Mouse (Mus musculus): ENCODE results near the gene Abca9. TPM values are rescaled to one million over a fixed set of nuclear protein-coding genes. Genes with fewer than 3 reads are reported as not detected.

Abca9 gene
- total RNA-seq (2014; fragmentation: Nextera tagmentation) (not detected in 2 replicates), total RNA-seq (2017) (0.19 TPM in 1 of 2 replicates, not detected in the other)

DNA sequence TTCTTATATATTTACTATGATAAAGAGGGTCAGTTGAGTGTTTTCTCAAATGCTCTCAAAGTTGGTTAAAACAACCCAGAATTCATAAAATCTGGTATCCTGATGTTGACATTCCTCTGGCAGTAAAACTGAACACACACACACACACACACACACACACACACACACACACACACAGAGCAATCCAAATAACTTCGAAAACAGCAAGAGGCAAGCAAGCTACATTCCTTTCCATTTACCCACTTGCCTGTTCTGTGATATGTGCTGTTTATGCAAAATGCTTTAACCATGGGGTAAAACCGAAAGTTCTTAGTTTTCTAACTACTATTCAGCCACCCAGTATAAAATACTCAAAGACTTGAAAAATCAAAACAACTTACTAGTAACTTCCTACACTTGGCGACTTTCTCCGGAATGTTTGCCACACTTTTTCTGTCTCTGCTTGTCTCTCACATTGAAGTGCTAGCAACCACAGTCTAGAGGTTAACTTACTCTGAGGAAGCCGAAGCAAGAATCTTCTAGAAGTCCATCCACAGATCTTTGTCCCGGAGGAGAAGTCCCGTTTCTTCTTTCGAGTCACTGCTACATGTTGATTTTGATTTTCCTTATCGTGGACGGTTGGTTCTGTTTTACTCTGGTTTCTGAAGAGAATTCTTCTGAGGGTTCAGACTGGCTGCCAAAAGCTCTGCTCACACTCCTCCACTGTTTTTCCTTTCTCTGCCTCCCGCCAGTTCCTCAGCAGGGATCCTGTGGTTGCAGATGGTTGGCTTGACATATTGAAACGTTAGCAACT lies at the start of gene Abca9:
Abca9 (minus strand) TSS at position 738 of the 793 bp plus-strand sequence.
- no peak for ATAC-seq (replicated peaks; ENCODE audit: low FRiP score, low TSS enrichment, poor library complexity, severe bottlenecking)

DNA sequence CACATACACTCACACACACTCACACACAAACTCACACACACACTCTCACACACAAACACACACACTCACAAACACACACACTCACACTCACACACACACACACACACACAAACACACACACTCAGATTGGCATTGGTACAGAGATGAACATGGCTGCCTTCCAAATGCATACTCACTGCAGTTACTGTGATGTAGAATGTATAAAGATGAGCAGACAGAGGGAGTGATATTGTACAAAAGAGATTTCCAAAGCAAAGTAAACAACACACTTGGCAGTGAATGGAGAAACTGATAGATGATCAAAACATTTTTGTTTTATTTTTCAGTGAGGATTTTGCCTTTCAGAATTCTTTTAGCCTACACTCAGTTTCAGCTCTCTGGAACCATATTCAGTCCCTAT lies 49.1 kb upstream of the Abca9 start:
- ATAC-seq (replicated peaks; ENCODE audit: low FRiP score, low TSS enrichment, poor library complexity, severe bottlenecking), result no peak

DNA sequence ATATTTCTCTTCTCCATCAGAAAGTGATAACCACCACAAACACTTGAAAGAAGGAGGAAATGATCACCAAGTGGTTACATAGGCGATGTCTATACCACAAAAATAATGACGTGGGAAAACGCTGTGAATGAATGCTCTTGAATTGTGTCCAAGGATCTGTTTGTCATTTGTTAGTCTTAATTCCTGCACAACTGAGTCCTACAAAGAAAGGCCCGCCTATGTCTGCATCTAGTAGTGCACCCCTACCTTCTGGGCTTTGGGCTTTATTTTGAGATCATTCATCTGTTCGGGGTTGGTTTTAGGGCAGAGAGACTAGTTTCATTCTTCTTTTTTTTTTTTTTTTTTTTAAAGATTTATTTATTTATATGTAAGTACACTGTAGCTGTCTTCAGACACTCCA lies 35.9 kb upstream of the Abca9 start:
- ATAC-seq (replicated peaks; ENCODE audit: low FRiP score, low TSS enrichment, poor library complexity, severe bottlenecking), result no peak

DNA sequence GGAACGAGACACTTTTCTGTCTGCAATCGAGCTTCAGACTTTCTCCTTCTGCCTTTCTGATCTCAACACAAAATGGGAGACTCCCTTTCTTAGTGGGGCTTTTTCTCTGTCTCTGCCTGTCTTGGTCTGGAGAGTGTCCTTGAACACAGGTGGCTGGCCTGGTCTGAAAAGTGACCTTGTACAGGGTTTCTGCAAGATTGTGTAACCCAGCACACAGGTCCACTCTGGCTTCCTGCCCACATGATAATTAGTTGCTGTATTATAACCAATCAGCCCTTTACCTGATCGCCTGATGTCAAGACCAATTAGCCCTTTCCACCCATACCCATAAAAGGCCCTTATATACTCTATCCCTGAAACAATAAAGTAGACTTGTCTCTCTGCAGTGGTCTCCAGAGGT lies 30.9 kb upstream of the Abca9 start:
- ATAC-seq (replicated peaks; ENCODE audit: low FRiP score, low TSS enrichment, poor library complexity, severe bottlenecking), result no peak

DNA sequence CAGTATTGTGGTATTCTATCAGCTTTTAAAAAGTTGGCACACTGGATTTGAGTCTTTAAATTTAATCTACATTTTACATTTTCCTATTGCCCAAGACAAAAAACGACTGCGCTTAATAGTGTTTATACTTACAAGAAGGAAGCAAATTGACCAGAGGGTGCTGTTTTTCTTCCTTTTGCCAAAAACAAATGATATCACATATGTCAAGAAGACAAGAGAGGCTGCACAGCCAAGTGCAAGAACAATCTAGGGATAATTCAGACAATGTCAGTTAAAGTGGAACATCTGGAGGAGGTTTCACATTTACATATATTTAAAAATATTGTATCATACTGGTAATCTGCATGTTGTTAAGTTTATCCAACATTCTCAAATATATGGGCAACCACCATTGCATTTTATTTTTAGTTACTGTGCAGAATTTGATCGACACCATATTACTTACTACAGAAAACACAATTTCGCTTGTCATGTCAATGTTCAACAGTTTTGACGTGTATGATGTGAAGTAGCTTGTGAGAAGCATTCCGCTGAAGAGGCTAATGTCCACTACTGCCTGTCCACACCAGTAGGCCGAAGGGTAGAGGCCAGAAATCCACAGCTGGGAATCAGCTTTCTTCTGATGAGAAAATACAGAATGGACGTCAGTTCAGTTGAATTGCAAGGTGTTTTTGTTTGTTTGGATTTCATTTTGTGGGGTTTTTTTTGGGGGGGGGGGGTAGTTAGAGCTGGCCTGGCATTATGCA lies 28.7 kb upstream of the Abca9 start:
- ATAC-seq (replicated peaks; ENCODE audit: low FRiP score, low TSS enrichment, poor library complexity, severe bottlenecking), result no peak

DNA sequence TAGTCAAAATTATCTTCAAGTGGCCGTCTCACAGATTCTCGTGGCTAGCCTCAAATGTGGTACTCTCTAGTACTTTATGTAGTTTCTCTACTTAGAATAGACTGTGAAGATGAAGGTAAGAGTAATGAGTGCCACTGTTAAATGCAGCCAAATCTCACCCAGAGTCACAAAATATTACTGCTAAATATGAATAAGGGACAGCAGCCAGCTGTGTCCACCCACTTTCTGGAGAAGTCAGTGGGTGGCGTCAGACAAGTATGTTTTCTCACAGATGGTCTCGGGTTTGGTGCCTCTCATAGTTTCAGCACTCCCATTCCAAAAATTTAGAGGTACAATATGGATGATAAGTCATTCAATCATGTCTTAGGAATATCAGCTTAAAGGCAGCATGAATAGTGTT lies 27.3 kb upstream of the Abca9 start:
- ATAC-seq (replicated peaks; ENCODE audit: low FRiP score, low TSS enrichment, poor library complexity, severe bottlenecking), result no peak

DNA sequence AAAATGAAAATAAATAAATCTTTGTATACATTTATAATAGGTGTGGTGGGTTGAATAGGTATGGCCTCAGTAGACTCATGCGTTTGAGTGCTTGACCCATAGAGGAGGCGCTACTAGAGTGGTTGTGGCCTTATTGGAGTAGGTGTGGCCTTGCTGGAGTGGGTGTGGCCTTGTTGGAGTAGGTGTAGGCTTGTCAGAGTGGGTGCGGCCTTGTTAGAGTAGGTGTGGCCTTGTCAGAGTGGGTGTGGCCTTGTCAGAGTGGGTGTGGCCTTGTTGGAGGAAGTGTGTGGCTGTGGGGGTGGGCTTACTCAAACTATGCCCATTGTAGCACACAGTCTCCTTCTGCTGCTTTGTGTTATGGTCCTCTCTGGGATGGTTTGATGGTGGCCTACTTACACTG lies 3.2 kb upstream of the Abca9 start:
- ATAC-seq (replicated peaks; ENCODE audit: low FRiP score, low TSS enrichment, poor library complexity, severe bottlenecking), result no peak

DNA sequence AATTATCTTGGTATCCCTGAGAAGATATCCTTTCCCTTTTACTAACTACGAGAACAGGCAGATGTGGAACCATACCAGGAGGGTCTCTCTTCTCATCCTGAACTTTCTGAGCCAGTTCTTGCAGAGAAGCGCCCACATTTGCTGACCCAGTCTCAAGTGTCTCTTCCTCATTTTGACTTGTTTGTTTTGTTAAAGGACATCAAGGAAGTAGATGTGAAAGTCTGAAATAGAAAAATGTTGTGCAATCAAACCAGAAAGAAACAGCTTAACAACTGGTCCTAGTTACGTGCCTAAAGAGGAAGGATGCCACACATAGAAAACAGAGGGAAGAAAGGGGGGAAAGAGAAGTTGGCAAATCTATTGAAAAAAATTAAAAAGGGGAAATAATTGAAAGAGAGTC lies 2.2 kb downstream of the Abca9 start:
- no peak for ATAC-seq (replicated peaks; ENCODE audit: low FRiP score, low TSS enrichment, poor library complexity, severe bottlenecking)

DNA sequence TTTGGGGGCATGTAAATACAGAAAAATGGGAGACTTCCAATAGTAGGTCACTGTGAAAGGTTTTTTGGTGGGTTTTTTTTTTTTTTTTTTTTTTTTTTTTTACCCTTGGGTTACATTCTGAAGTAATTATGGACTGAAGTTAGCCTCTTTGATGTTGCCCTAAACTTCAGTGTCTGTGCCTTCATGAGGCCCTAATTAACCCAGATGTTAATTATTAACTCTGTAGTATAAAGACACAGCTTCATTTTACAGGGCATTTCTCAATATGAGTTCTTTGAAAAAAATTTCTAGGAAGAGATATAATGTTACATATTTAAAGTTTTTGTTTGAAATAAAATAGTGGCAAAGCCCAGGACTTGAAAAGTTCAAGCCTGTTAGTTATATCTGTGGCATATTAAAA lies 2.6 kb downstream of the Abca9 start:
- no peak for ATAC-seq (replicated peaks; ENCODE audit: low FRiP score, low TSS enrichment, poor library complexity, severe bottlenecking)

DNA sequence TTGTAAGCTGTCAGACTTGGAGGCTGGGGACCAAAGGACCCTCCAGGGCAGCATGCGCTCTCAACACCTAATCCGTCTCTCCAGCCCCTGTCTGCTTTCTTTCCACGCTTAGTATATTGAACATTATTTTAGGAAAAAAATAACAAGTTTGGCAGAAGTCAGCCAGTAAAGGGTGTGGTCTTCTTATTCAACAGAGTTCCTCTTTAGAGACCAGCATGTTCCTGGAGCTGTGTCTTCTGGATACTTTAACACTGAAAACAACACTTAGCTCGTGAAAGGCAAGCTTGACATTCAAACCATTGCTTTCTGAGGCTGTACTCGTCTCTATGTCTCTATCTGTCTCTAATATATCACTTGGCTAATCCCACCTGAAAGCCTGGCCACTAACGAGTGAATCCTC lies 10.9 kb downstream of the Abca9 start:
- no peak for ATAC-seq (replicated peaks; ENCODE audit: low FRiP score, low TSS enrichment, poor library complexity, severe bottlenecking)

DNA sequence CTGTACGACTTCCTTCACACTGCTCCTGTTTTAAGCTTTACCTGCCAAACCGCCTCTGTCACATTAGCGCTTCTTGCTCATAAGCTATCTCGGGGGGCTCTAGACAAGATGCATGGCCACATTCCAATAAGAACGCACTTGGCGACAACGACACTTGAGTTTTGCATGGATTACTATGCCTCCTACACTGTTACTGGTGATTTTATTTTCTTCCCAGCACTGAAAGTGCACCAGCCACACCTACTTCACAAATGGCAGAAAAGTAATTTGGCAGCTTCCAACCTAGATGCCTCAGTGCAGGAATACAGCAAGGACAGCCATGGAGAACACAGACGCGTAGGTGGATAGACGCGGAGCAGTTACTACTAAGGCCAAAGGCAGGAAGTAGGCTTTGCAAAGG lies 12.0 kb downstream of the Abca9 start:
- ATAC-seq (replicated peaks; ENCODE audit: low FRiP score, low TSS enrichment, poor library complexity, severe bottlenecking), result no peak

DNA sequence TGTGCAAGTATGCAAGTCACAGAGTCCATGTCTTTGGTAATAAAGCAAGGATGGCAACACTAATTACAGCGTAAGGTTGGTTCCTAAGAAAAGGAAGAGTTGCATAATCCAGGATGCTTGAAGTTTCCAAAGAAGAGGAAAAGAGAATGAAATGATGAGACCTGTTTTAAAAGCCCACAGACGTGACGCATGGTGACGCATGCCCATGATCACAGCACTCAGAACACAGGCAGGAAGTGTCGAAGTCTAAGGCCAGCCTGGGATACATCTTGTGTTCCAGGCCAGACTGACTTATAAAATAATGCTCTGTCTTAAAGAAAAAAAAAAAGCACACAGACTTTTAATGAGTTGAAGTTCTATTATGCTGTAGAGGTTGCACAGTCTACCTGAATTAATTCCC lies 20.4 kb downstream of the Abca9 start:
- no peak for ATAC-seq (replicated peaks; ENCODE audit: low FRiP score, low TSS enrichment, poor library complexity, severe bottlenecking)

DNA sequence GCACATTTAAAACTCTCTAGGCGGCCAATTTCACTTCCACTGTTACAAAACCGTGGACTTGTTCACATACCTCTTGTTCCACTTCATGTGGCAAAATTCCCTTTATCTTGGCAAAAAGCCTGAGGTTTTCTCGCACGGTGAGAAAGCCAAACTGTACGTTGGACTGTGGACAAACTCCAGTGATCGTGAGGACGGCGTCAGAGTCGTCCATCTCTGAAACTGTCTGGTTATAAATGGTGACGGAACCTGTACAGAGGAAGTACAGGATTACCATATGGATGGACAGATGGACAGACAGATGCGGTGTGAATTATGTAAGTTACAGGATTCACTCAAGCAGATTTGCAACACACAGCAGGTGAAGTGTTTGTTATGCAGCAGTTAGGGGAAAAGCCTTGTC lies 22.6 kb downstream of the Abca9 start:
- no peak for ATAC-seq (replicated peaks; ENCODE audit: low FRiP score, low TSS enrichment, poor library complexity, severe bottlenecking)

DNA sequence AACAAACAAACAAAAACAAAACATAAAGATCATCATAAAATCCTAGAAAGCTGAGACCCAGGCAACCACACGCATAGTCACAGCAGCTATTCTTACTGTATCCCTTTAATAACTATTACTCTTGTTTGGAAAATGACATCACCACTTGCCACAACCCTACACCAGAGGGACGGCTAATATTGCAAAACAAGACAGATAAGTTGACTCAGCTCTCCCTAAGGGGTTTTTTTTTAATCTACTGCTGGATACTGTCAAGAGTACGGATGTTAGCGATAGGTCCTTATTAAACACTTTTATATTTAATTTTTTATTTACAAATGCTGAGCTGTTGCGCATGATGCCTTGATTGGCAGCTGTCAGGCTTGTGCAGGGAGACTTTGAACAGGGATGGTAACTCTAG lies 37.2 kb downstream of the Abca9 start:
- no peak for ATAC-seq (replicated peaks; ENCODE audit: low FRiP score, low TSS enrichment, poor library complexity, severe bottlenecking)

DNA sequence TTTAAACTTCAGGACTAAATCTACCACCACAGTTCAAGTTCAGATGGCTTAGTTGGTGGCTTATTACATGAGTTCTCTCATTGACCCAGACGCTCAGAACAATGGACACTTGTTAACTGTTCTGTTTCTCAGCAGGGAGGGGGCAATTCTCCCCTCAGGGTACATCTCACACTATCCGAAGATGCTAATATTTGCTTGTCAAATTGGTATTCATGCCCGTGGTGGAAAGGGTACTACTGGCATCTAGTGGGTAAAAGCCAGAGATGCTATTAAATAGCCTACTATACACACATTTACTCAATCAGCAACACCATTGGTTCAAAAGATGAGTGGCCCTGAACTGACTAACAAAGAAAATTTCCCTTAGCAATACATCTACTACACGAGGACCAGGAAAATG lies 56.9 kb downstream of the Abca9 start:
- no peak for ATAC-seq (replicated peaks; ENCODE audit: low FRiP score, low TSS enrichment, poor library complexity, severe bottlenecking)

DNA sequence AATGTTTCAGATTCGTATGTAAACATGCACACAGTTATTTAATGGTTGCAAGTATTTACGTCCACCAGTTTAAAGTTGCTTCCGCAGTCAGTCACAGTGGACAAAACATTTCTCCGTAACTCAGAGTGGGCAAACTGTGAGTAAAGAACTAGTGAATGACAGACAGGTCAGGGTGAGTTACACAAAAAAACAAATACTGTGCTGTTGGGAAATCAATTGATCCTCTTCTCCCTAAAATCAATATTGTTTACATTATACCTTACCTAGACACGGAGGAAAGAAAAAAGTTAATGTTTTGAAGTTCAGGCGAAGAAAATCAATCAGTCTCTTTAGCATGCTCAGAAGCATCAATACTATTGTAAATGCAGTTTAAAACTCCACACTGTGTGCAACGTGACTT lies 66.6 kb downstream of the Abca9 start:
- ATAC-seq (replicated peaks; ENCODE audit: low FRiP score, low TSS enrichment, poor library complexity, severe bottlenecking), result no peak

DNA sequence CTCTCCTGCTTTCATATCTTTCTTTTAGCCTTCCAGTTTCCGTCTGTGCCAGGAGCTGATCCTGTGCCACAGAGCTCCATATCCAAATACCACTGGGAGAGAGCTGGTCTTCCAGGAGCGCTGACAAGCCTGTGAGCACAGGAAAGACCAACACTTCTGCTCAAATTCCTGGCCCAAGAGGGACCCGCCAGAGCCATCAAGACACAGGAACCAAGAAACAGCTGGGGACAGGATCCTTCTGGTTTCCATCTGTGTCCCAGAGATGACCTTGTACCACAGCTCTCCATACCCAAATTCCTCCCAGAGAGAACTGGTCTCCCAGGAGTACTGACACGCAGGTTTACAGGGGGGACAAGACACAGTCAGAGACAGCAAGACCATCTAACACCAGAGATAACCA lies 69.1 kb downstream of the Abca9 start:
- no peak for ATAC-seq (replicated peaks; ENCODE audit: low FRiP score, low TSS enrichment, poor library complexity, severe bottlenecking)

DNA sequence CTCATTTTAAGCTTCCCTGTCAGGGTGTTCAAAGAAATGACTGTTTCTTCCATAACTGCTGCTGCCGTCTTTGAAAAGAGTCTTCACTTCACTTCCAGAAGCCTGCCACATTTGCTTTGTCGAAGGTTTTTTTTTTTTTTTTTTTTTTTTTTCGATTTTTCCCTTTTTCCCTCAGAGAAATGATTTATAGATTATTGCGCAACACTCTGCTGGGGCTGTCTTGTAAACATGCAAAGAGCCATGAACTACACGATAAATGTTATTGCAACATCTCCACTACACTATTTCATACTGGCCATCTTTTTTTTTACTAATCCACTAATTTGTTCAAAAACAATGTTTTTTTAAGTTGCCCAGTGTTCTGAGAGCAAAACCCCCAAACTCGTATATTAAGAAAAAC lies 70.5 kb downstream of the Abca9 start:
- no peak for ATAC-seq (replicated peaks; ENCODE audit: low FRiP score, low TSS enrichment, poor library complexity, severe bottlenecking)

DNA sequence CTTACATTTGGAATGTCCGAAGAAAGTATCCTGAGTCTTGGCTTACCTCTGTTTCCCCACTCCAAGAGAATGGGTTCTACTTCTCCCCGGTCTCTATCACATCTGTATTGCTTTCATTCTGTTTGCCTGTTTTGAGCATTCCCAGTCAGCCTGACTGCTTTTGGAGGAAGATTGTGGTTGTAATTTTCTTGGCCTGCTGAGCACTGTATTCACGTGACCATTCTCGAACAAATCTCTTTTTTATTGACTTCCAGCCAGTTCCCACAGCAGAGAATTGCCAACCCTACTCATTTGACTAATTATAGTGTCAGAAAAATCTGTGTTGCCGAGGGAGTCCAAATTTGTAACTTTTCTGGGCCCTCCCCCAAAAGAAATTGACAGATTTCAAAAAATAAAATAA lies 72.1 kb downstream of the Abca9 start, which contains the start of gene Abca8a:
Abca8a (minus strand) TSS at position 121 of the 400 bp plus-strand sequence.
- no peak for ATAC-seq (replicated peaks; ENCODE audit: low FRiP score, low TSS enrichment, poor library complexity, severe bottlenecking)

DNA sequence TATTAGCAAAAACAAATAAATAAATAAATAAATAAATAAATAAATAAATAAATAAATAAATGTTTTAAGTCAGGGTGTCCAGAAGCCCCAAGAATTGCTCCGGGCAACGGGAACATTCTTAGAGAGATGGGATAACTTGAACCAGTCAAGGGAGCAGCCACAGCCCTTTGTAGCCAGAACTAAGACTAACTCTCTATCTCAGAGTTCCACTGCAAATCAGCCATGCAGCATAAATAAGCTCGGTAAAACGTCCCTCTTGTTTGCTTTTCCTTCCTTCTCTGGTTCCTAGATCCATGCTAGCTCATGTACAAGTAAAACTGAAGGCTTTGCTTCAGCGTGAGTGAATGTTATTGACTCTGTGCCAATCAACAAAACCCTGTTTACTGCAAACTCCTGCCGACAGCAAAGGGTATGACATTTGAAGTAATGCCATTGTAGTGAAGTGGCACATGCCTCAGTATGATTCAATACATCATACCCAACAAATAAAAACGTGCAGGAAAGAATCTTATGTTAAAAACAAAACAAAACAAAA lies 73.1 kb downstream of the Abca9 start:
- ATAC-seq (replicated peaks; ENCODE audit: low FRiP score, low TSS enrichment, poor library complexity, severe bottlenecking), result no peak

DNA sequence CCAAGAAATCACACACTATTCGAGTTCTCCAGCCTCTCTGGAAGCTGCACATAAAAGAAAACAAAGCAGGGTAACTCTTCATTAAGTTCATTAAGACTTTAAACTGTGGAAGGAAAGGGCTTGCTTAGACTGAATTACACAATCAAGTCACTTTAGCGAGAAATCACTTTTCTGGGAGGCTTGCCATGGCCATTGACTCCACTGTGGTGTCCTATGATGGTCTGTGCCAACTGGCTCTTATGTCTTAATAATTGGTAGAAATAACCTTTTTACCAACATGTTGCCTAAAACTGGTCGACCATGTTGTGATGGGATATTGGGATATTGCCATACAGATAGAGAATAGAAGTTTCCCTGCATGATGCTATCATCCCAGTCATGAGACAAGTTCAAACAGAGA lies 73.8 kb downstream of the Abca9 start:
- ATAC-seq (replicated peaks; ENCODE audit: low FRiP score, low TSS enrichment, poor library complexity, severe bottlenecking), result no peak
